Mouse (Mus musculus): Measurements from ENCODE around the gene Mmrn2.
"Not testable (repeated sequence)": the region's sequence is repeated elsewhere in the genome, so short reads cannot be mapped to it uniquely, and the experiment has no call there.

The Mmrn2 gene

DNA sequence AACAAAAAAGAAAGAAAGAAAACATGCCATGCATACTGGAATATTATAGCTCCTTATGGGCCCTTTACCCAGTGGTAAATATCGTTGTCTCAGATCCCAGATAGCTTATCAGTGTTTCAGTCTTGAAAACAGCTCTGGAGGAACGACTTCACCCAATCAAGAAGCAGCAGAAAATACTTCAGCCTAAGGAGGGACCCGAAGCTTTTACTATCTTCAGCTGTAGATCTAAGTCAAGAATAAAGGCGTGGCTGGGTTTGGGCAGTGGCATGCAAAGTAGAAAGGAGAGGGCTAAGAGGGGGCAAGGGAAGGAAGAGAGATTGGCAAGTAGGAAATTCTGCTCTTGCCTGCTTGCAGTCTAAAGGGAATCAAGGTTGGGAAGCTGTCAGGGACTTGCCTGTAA lies 13.1 kb upstream of the Mmrn2 start:
- DNase-seq (ENCODE audit: low read depth, low spot score): no peak

DNA sequence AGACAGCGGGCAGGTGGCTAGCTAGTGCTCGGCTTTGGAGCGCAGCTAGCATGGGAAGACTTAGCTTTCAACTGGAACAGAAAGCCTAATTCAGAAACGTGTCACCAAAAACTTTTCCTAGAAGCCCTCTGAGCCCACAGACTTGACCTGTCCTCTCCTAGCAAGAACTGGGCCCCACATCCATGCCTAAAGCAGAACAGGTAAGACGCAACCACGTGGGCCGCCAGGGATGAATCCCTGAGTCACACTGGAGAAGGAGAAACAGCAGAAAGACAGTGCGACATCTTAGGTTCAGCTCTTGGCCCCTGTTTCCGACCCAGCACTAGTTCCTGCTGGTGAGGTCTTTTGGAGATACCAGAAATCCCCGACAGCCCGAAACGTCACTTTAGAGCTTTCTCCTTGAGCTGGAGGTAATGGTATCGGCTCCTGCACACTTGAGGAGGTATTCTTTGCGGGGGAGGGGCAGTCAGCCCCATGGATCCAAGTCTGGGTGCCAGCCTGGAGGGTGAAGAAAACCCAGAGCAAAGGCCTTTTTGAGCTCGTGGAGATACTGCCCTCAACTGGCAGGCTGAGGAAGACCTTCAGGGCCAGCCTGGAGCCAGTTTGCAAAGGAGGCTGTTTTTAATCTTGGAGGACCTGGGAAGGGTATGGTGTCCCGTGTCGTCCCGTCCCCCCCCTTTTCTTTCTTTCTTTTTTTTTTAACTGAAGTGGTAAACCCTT lies 12.4 kb upstream of the Mmrn2 start:
- peak; percentile 57 for DNase-seq (ENCODE audit: low read depth, low spot score)

- DNase-seq (ENCODE audit: low read depth, low spot score): peak; percentile 58
These were observed 11.6 kb upstream of the Mmrn2 start for GRCm38 (mm10) chr14:34363490-34364253.

DNA sequence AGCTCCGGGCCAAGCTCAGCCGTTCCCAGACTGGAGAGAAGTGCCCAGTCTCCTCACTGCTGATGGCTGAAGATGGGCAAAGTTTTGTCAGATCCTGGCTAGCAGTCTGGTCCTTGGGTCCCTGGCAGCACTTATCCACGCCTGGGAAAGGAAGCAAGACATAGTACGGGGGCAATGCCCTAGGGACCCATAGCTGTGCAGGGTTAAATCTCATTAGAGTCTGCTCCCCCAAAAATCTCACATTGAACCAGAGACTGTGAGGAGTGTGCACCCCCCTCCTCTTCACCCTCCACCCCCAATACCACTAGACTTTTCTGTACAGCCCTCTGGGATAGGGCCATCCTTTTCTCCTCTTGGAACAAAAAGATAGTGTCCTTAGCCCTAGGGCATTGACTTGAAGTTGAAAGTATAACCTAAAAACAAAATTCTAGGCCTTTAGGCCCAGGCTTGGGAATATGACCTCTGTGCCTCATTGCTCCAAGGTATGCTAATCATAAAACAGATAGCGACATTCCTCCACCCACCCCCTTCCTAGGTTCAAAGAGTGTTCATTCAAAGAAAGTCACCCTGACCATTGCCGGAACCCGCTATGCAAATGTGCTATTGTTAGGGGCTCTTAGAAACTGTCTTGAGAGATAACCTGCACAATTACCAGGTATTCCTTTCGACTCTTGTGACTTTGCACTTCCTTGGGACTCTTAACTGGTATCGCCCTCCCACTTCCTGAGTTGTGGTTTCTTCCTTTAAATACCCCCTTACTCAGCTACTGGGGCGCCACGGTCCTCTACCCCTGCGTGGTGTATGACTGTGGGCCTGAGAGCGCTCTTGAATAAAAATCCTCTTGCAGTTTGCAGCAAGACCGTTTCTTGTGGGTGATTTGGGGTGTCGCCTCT lies 10.8 kb upstream of the Mmrn2 start:
- not testable (repeated sequence) for DNase-seq (ENCODE audit: low read depth, low spot score)

DNA sequence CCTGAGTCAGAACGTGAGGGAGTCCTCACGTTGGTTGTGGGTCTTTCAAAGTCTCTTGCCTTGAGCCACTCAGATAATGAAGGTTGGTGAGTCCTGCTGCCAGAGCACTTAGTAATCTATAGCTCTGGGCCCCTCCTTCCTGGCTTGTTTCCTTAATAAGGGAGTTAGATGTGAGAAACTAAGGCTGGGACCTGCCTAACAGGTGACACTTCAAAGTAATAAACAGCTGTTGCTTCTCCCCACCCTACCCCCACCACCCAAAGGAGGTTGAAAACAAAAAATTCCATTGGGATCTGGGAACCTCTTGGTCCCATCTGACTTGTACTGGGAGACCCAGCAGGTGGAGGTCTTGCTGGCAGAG lies 10.1 kb upstream of the Mmrn2 start:
- DNase-seq (ENCODE audit: low read depth, low spot score): no peak

GRCm38 (mm10) chr14:34370203-34370602 lies 5.1 kb upstream of the Mmrn2 start:
- no peak for DNase-seq (ENCODE audit: low read depth, low spot score)

- DNase-seq (ENCODE audit: low read depth, low spot score): no peak
These were observed 4.3 kb upstream of the Mmrn2 start for GRCm38 (mm10) chr14:34370921-34371320.

DNA sequence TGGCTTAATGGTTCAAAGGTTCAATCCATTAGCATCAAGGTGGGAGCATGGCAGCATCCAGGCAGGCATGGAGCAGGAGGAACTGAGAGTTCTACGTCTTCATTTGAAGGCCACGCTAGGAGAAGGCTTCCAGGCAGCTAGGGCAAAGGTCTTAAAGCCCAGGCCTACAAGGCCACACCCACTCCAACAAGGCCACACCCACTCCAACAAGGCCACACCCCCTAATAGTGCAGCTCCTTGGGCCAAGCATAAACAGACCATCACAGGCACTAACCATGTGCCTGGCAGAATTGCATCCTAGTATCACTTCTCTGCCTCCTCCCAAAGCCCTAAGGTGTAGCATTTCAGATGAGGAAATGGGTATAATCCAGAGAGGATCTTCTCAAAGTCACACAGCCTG lies 3.5 kb upstream of the Mmrn2 start:
- DNase-seq (ENCODE audit: low read depth, low spot score): no peak

GRCm38 (mm10) chr14:34372646-34373045 lies 2.6 kb upstream of the Mmrn2 start:
- DNase-seq (ENCODE audit: low read depth, low spot score): no peak

DNA sequence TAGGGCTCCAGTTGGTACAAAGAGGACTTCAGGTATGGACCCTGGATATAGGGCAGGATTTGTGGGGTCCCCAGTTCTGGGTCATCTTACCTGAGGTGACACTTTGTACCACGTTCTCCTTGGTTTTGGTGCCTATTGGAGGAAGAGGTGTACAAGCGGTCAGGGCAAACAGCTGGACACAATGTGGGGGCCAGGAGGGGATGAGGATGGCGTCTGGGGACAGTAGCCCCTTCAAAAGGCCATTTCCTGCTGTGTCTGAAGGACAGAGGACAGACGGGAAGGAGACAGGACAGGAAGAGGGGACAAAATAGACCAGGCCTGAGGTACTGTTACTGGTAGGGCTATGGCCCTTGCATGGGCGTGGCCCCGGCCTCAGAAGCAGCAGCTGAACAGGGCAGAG lies 1.7 kb upstream of the Mmrn2 start:
- no peak for DNase-seq (ENCODE audit: low read depth, low spot score)

GRCm38 (mm10) chr14:34374577-34374976 lies 688 bp upstream of the Mmrn2 start, which contains the start of gene Sncg:
Gene Sncg (minus strand): TSS chr14:34374789.
- DNase-seq (ENCODE audit: low read depth, low spot score): no peak

- DNase-seq (ENCODE audit: low read depth, low spot score): no peak
These were observed 676 bp downstream of the Mmrn2 start for GRCm38 (mm10) chr14:34375941-34376340.

- DNase-seq (ENCODE audit: low read depth, low spot score): no peak
These were observed 1.9 kb downstream of the Mmrn2 start for GRCm38 (mm10) chr14:34377121-34377520.

- DNase-seq (ENCODE audit: low read depth, low spot score): no peak
These were observed 3.5 kb downstream of the Mmrn2 start for GRCm38 (mm10) chr14:34378560-34379331.

GRCm38 (mm10) chr14:34382921-34383704 lies 7.8 kb downstream of the Mmrn2 start:
- DNase-seq (ENCODE audit: low read depth, low spot score): no peak

DNA sequence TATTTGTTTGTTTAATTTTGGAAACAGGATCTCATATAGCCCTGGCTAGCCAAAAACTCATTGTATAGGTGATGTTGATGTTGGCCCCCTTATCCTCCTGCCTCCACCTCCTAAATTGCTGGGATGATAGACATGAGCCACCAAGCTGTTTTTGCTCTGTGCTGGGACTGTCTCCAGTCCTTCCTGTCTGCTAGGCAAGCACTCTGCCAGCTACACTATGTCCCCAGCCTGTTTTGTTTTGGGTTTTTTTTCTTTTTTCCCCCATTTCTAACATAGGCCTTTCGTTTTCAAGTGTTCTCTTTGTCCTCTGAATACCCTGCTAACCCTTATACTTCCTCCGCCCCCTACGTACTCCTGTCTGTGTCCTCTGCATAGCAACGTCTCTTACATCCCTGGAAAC lies 18.0 kb downstream of the Mmrn2 start:
- DNase-seq (ENCODE audit: low read depth, low spot score): no peak

- no peak for DNase-seq (ENCODE audit: low read depth, low spot score)
These were observed 22.6 kb downstream of the Mmrn2 start for GRCm38 (mm10) chr14:34397871-34398270.

DNA sequence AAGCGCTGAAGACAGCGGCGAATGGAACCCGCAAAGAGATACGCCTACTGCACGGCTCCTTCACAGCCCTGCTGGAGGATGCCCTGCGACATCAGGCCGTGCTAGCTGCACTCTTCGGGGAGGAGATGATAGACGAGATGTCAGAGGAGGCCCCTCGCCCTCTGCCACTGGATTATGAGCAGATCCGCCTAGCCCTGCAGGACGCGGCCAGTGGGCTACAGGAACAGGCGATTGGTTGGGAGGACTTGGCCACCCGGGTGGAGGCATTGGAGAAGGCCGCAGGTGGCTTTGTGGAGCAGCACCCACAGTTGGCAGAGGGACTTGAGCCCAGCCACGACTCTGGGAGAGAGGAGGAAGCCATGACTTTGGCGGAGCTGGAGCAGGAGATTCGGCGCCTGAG lies 23.6 kb downstream of the Mmrn2 start:
- no peak for DNase-seq (ENCODE audit: low read depth, low spot score)

DNA sequence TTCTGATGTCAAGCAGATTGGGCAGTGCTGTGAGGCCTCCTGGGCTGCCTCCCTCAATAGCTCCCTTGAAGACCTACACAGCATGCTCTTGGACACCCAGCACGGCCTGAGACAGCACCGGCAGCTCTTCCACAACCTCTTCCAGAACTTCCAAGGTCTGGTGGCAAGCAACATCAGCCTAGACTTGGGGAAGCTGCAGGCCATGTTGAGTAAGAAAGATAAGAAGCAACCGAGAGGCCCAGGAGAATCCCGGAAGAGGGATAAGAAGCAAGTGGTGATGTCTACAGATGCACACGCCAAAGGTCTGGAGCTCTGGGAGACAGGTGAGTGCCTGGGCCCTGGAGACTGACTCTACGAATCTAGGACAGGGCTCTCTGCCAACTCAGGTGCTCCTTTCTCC lies 24.0 kb downstream of the Mmrn2 start:
- no peak for DNase-seq (ENCODE audit: low read depth, low spot score)

DNA sequence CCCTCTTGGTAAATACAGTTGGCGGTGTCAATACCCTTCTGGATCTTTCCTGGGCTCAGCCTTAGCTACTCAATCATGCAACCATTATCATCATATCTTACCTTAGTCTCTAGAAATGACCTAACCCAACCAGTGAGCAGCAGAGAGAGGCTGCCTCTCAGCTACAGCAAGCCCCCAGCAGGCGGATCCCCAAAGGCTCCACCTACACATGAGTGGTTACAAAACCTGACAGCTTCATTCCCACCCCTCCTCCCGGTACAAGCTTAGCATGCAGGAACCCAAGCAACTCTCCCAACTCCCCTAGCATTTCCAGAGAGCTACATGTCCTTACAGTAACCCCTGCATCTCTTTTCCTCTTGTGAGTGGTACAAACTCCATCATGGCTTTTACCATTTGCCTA lies 24.8 kb downstream of the Mmrn2 start:
- DNase-seq (ENCODE audit: low read depth, low spot score): no peak

DNA sequence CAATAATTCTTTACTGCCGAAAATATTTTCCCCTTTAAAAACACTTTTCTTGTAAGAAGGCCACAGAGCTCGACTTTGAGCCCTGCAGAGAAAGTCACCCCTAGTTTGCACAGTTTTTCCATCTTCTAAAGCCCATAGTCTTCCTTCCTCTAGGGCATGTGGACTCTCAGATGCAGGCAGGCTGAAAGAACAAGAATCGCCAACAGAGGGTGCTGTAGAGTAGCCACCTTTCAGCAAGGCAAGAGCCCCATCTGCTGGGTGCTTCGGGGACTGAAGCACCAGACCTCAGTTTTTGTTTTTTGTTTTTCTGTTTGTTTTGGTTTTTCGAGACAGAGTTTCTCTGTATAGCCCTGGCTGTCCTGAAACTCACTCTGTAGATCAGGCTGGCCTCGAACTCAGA lies 25.9 kb downstream of the Mmrn2 start:
- peak; percentile 89 for DNase-seq (ENCODE audit: low read depth, low spot score)

Data from CD4-positive, CD25-positive, alpha-beta regulatory T cell, adult 2 months (primary cell).